Mouse (Mus musculus) kidney, embryonic 16.5 days (tissue): Measurements from ENCODE around the gene Tcam1. TPM values are rescaled to one million over a fixed set of nuclear protein-coding genes. Genes with fewer than 3 reads are reported as not detected.

ENCODE experiments used
- ATAC-seq: fragments of 200-750 bp; cut with Nextera tagmentation; 2 replicates; pipeline ENCODE4 v1.8.0; 2017; ENCODE audit warnings: moderate TSS enrichment; ENCODE audit not compliant: low FRiP score, low TSS enrichment
- H3K27ac ChIP-seq: fragments of 300-500 bp; sonication (generic); 2 replicates; pipeline ENCODE4 v1.5.1; 2014; ENCODE audit warnings: low read length
- H3K27me3 ChIP-seq: fragments of 300-500 bp; sonication (generic); 2 replicates; pipeline ENCODE4 v1.6.1; 2014; ENCODE audit warnings: low read length, control low read depth, mixed read lengths; ENCODE audit not compliant: insufficient read depth
- H3K36me3 ChIP-seq: fragments of 300-500 bp; sonication (generic); 2 replicates; pipeline ENCODE4 v1.6.1; 2014; ENCODE audit warnings: low read length, control low read depth, mixed read lengths; ENCODE audit not compliant: insufficient read depth
- H3K4me1 ChIP-seq: fragments of 300-500 bp; sonication (generic); 2 replicates; pipeline ENCODE4 v1.6.1; 2014; ENCODE audit warnings: low read length, control low read depth, mixed read lengths; ENCODE audit not compliant: insufficient read depth
- H3K4me2 ChIP-seq: fragments of 300-500 bp; sonication (generic); replicated peaks from 2 replicates; pipeline ENCODE4 v1.6.1; 2014; ENCODE audit warnings: low read depth, low read length
- H3K4me3 ChIP-seq: fragments of 300-500 bp; sonication (generic); 2 replicates; pipeline ENCODE4 v1.5.1; 2014; ENCODE audit warnings: mild to moderate bottlenecking, low read length
- H3K9ac ChIP-seq: fragments of 300-500 bp; sonication (generic); replicated peaks from 2 replicates; pipeline ENCODE4 v1.6.1; 2014; ENCODE audit warnings: low read length
- H3K9me3 ChIP-seq: fragments of 300-500 bp; sonication (generic); 2 replicates; pipeline ENCODE4 v1.6.1; 2016; ENCODE audit warnings: low read length, control low read depth
- WGBS: fragments of 180-500 bp; shearing (Covaris S2); extraction: QIAGEN DNeasy Blood & Tissue Kit; methylation state at CpG from one replicate; pipeline ENCODE4 v1.1.7; 2014; 5-methylcytosine and 5-hydroxymethylcytosine counted together
- polyA plus RNA-seq: library from polyadenylated mRNA; unstranded; fragments of >200 nt; fragmentation: Nextera tagmentation; extraction: Ambion mirVana; gene quantifications from 2 replicates; pipeline ENCODE4 v1.2.1, GENCODE M21; 2015

Gene Tcam1
- polyA plus RNA-seq, 1 experiment from 2014 or later = 1.0 TPM

GRCm38 (mm10) chr11:106307432-106307831 lies 31.0 kb downstream of the Tcam1 start:
- peak overlapping the region; percentile 4; the same call in 1 of the 2 replicates for H3K4me2 ChIP-seq
- no peak overlapping the region for H3K27ac ChIP-seq

GRCm38 (mm10) chr11:106308162-106308561 lies 31.7 kb downstream of the Tcam1 start:
- Histone ChIP-seq H3K4me1 (peaks cover 20% of the 10 kb centered on the region), H3K9me3 (no peaks in the 10 kb centered on the region), H3K27me3 (no peaks in the 10 kb centered on the region), H3K4me2 (no peak overlapping the region), H3K9ac (no peak overlapping the region), H3K27ac (peak overlapping the region; percentile 5; the same call in 1 of the 2 replicates), H3K4me3 (no peak overlapping the region), H3K36me3 (no peaks in the 10 kb centered on the region)
- ATAC-seq = peak; percentile 14; the same call in 1 of the 2 replicates
- WGBS = 32% methylated on average over 11 of the region's 11 CpGs

More at GRCm38 (mm10) chr11:106307432-106307831, 31.0 kb downstream of the Tcam1 start:
- Histone ChIP-seq H3K27me3 (no peaks in the 10 kb centered on the region), H3K36me3 (no peaks in the 10 kb centered on the region), H3K4me1 (peaks cover 19% of the 10 kb centered on the region), H3K4me3 (no peak overlapping the region), H3K9me3 (no peaks in the 10 kb centered on the region), H3K9ac (no peak overlapping the region)
- no peak for ATAC-seq
- WGBS = 44% methylated on average over 5 of the region's 5 CpGs

GRCm38 (mm10) chr11:106310123-106310522 lies 33.7 kb downstream of the Tcam1 start:
- peaks cover 39% of the 10 kb centered on the region for H3K4me1 ChIP-seq
- H3K27ac ChIP-seq = no peak overlapping the region
- H3K9me3 ChIP-seq = no peaks in the 10 kb centered on the region
- WGBS = 70% methylated on average over 5 of the region's 5 CpGs
- no peak overlapping the region for H3K4me2 ChIP-seq
- no peaks in the 10 kb centered on the region for H3K36me3 ChIP-seq
- no peak overlapping the region for H3K9ac ChIP-seq
- no peak for ATAC-seq
- no peaks in the 10 kb centered on the region for H3K27me3 ChIP-seq
- no peak overlapping the region for H3K4me3 ChIP-seq

GRCm38 (mm10) chr11:106313533-106313932 lies 37.1 kb downstream of the Tcam1 start:
- H3K4me2 ChIP-seq = peak overlapping the region; percentile 33
- 27% methylated on average over 5 of the region's 5 CpGs for WGBS
- H3K27ac ChIP-seq = peak overlapping the region; percentile 71
- no peak overlapping the region for H3K9ac ChIP-seq
- no peaks in the 10 kb centered on the region for H3K27me3 ChIP-seq
- no peak overlapping the region; the same call in 1 of the 2 replicates for H3K4me3 ChIP-seq
- H3K4me1 ChIP-seq = peaks cover 24% of the 10 kb centered on the region
- H3K36me3 ChIP-seq = no peaks in the 10 kb centered on the region
- ATAC-seq = peak; percentile 67
- H3K9me3 ChIP-seq = no peaks in the 10 kb centered on the region

DNA sequence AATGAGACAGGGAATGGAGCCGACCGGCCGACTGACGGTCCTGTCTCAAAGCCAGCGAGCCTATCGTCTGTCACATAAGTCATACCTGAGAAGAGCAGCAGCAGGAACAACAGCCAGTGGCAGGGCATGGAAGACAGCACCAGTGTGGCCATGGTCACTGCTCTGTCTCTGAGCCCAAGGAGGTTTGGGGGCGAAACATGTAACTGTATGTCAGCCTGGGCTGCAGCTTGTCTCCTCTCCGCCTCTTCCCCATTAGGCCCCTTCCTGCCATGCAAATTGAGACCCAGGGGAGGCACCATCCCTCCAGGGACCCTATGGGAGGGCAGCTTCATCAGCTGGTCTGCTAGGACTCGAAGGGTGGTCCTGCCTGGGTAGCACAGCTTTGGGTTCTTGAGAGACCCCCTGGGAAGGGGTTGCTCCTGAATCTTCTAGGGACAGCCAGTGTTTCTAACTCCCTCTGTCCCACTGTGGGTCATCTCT lies 37.9 kb downstream of the Tcam1 start, which contains the start of gene Cd79b:
Cd79b (minus strand) TSS at position 430 of the 480 bp plus-strand sequence.
- WGBS = 24% methylated on average over 9 of the region's 9 CpGs
- peak within 1 kb of the TSS; percentile 71 for H3K27ac ChIP-seq

GRCm38 (mm10) chr11:106316416-106316815 lies 39.9 kb downstream of the Tcam1 start:
- no peak overlapping the region for H3K9ac ChIP-seq
- H3K27ac ChIP-seq = no peak overlapping the region
- peaks cover 32% of the 10 kb centered on the region for H3K4me1 ChIP-seq
- no peaks in the 10 kb centered on the region for H3K36me3 ChIP-seq
- H3K4me3 ChIP-seq = no peak overlapping the region
- H3K9me3 ChIP-seq = no peaks in the 10 kb centered on the region
- H3K4me2 ChIP-seq = no peak overlapping the region
- no peaks in the 10 kb centered on the region for H3K27me3 ChIP-seq
- WGBS = 67% methylated on average over 1 of the region's 1 CpGs
- no peak for ATAC-seq

More for the DNA sequence above, 37.9 kb downstream of the Tcam1 start, which contains the start of gene Cd79b:
- H3K9me3 ChIP-seq = no peaks in the 10 kb centered on the region
- peak within 1 kb of the TSS; percentile 44 for H3K9ac ChIP-seq
- ATAC-seq = peak; percentile 16; the same call in 1 of the 2 replicates
- H3K27me3 ChIP-seq = no peaks in the 10 kb centered on the region
- H3K4me2 ChIP-seq = peak within 1 kb of the TSS; percentile 33; the same call in 1 of the 2 replicates
- no peaks in the 10 kb centered on the region for H3K36me3 ChIP-seq
- H3K4me1 ChIP-seq = peaks cover 30% of the 10 kb centered on the region
- H3K4me3 ChIP-seq = no peak within 1 kb of the TSS

GRCm38 (mm10) chr11:106317801-106318200 lies 41.3 kb downstream of the Tcam1 start:
- H3K9me3 ChIP-seq = no peaks in the 10 kb centered on the region
- no peak overlapping the region for H3K4me3 ChIP-seq
- H3K4me1 ChIP-seq = peaks cover 32% of the 10 kb centered on the region
- no peak overlapping the region for H3K27ac ChIP-seq
- 81% methylated on average over 7 of the region's 7 CpGs for WGBS
- no peak for ATAC-seq
- H3K36me3 ChIP-seq = no peaks in the 10 kb centered on the region
- H3K27me3 ChIP-seq = no peaks in the 10 kb centered on the region
- H3K9ac ChIP-seq = no peak overlapping the region
- H3K4me2 ChIP-seq = no peak overlapping the region

GRCm38 (mm10) chr11:106318406-106319366 lies 42.2 kb downstream of the Tcam1 start:
- Histone ChIP-seq H3K4me1 (peaks cover 26% of the 10 kb centered on the region), H3K9ac (0 out of 2 replicates have a peak overlapping the region, but pooled peaks have one; percentile 19), H3K36me3 (no peaks in the 10 kb centered on the region), H3K27ac (peak overlapping the region; percentile 25; the same call in 1 of the 2 replicates), H3K4me3 (no peak overlapping the region), H3K4me2 (no peak overlapping the region), H3K27me3 (no peaks in the 10 kb centered on the region), H3K9me3 (no peaks in the 10 kb centered on the region)
- WGBS = 61% methylated on average over 21 of the region's 21 CpGs
- no peak for ATAC-seq

DNA sequence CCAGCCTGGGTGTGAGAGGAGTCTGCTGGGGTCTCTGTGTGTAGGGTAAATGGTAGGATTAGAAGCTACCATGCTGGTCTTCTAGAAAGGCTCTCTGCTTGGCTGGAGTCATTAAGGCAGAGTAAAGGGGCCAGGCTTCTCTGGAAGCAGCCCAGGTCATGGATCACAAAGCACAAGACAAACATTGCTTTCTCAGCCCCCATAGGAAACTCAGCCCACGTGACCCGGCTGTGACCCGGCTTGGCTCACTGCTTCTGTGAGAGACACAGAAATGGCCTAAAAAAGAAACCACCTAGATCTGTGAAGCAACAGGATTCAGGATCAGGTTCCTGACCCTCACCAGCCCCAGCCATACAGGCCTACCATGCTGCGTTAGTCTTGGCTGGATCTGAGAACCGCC lies 48.4 kb downstream of the Tcam1 start:
- 12% methylated on average over 5 of the region's 5 CpGs for WGBS
- Histone ChIP-seq H3K27me3 (no peaks in the 10 kb centered on the region), H3K9me3 (no peaks in the 10 kb centered on the region), H3K4me1 (peaks cover 29% of the 10 kb centered on the region), H3K9ac (peak overlapping the region; percentile 41), H3K36me3 (no peaks in the 10 kb centered on the region), H3K4me2 (no peak overlapping the region), H3K27ac (peak overlapping the region; percentile 89), H3K4me3 (no peak overlapping the region)
- peak; percentile 72 for ATAC-seq
